Mouse (Mus musculus): ENCODE data around the gene Gm5737.

Gm5737 gene

DNA sequence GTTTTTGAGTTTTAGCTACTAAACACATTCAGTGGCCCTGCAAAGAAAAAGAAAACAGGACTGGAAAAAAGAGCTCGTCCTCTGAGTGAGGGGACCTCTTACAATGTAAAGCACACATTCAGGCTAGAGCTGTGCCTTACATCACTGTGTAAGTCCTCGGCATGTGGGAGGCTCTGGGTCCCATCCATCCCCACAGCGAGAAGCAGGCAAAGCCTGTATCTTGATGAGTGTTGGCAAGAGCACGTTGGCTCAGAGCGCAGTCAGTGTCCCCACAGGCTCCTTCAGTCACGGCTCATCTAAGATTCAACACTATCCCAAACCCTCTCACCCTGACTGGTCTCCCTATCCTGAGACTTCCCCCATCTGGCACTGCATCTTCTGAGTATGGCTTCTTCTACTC, 66.1 kb downstream of the Gm5737 start:
- Histone ChIP-seq H3K27me3 (ENCODE audit: control insufficient read depth, insufficient read depth, low read length, poor library complexity, severe bottlenecking) (no peaks in the 10 kb centered on the region), H3K36me3 (ENCODE audit: control insufficient read depth, insufficient read depth, low read length, poor library complexity, severe bottlenecking) (no peaks in the 10 kb centered on the region; the same call in 1 of the 2 replicates)
- no peak for DNase-seq (ENCODE audit: low read depth, low spot score)

- no peak for DNase-seq (ENCODE audit: low read depth, low spot score)
- Histone ChIP-seq H3K36me3 (ENCODE audit: control insufficient read depth, insufficient read depth, low read length, poor library complexity, severe bottlenecking) (peaks cover 1% of the 10 kb centered on the region; the same call in 1 of the 2 replicates), H3K27me3 (ENCODE audit: control insufficient read depth, insufficient read depth, low read length, poor library complexity, severe bottlenecking) (no peaks in the 10 kb centered on the region)
These were observed 67.8 kb downstream of the Gm5737 start for GRCm38 (mm10) chr7:120879972-120880371.

GRCm38 (mm10) chr7:120880770-120881169, 68.6 kb downstream of the Gm5737 start:
- no peaks in the 10 kb centered on the region for H3K27me3 ChIP-seq (ENCODE audit: control insufficient read depth, insufficient read depth, low read length, poor library complexity, severe bottlenecking)
- H3K36me3 ChIP-seq (ENCODE audit: control insufficient read depth, insufficient read depth, low read length, poor library complexity, severe bottlenecking): peaks cover 1% of the 10 kb centered on the region; the same call in 1 of the 2 replicates
- DNase-seq (ENCODE audit: low read depth, low spot score): no peak
